Mouse (Mus musculus): ENCODE measurements around the gene Ciapin1. TPM values are rescaled to one million over a fixed set of nuclear protein-coding genes. Genes with fewer than 3 reads are reported as not detected.

Gene Ciapin1
- 33.6 and 34.4 TPM in 2 replicates for polyA plus RNA-seq (2021; fragmentation: Nextera tagmentation)
- long read RNA-seq, experiment 1, full-length matches to known transcripts = 74 of 103 reads
- long read RNA-seq, experiment 1, partial matches to known transcripts = 15 of 103 reads
- long read RNA-seq, experiment 1, other reads (novel, unspliced or antisense) = 14 of 103 reads
- long read RNA-seq, experiment 2, full-length matches to known transcripts = 364 of 400 reads
- long read RNA-seq, experiment 2, partial matches to known transcripts = 14 of 400 reads
- long read RNA-seq, experiment 2, other reads (novel, unspliced or antisense) = 22 of 400 reads

DNA sequence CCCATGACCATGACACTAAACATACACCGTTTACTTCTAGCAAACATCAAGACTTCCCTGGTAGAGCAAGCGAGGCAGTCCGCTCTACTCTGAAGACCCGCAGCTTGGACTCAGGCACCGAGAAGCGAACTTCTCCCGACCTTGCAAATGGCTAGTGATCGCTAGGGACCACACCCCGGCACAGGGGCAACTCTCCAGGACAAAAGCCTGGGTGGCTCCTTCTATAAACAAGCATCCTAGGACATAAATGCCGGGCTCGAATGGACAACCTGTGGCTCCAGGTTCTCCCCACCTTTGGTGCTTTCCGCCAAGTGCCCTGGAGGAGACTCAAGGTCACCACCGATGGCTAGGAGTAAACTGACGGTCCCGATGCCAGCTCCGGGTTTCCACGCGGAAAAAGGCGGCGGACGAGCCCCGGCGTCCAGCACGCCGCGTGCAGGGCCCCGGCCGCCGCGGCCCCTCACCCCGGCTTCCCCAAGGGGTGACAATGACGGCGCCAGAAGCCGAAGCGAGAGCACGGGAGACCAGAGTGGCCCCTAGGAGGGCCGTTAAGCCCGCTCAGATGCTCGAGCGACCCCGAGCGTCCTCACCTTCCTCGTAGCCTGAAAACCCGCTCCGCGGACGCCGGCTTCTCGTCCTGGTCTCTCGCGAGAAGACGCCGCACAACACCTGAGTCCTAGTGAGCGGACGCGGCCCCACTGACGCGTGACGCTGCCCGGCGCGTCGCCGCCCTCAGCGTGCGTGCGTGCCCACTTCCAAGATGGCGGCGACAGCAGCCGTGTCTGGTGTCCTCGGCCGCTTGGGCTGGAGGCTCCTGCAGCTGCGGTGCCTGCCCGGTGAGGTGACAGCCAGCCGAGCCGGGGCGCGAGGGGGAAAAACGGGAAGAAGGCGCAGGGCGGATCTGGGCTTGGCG is at the start of gene Ciapin1, which contains the start of gene Coq9:
Gene Ciapin1 (minus strand): TSS at position 697 of the 913 bp plus-strand sequence.
Gene Coq9 (plus strand): TSS at position 660 of the 913 bp plus-strand sequence.

DNA sequence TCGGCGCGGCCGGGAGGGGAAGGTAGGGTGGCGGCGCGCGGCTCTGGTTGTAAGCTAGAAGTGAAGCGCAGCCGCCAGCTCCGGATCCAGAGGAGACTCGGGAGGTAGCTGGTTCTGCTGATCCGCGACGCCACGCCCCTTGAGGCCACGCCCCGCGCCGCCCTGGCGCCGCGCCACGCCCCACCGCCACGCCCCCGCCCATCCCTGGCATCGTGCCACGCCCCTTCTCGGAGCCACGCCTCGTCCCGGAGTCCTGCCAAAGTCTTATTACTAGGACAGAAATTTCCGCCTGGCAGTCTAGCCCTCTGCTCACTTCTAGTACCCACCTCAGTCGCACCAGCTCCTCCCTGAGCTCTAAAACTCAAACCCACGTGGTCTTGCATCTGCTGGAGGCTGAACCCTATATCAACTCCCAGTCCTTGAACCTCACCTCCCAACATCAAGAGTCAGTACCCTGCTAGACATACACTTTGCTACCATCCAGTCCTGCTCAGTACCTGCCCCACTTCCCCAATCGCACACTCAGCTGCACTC is 38.1 kb upstream of the Ciapin1 start, which contains the start of gene Dok4:
Gene Dok4 (minus strand): TSS at position 134 of the 534 bp plus-strand sequence.

DNA sequence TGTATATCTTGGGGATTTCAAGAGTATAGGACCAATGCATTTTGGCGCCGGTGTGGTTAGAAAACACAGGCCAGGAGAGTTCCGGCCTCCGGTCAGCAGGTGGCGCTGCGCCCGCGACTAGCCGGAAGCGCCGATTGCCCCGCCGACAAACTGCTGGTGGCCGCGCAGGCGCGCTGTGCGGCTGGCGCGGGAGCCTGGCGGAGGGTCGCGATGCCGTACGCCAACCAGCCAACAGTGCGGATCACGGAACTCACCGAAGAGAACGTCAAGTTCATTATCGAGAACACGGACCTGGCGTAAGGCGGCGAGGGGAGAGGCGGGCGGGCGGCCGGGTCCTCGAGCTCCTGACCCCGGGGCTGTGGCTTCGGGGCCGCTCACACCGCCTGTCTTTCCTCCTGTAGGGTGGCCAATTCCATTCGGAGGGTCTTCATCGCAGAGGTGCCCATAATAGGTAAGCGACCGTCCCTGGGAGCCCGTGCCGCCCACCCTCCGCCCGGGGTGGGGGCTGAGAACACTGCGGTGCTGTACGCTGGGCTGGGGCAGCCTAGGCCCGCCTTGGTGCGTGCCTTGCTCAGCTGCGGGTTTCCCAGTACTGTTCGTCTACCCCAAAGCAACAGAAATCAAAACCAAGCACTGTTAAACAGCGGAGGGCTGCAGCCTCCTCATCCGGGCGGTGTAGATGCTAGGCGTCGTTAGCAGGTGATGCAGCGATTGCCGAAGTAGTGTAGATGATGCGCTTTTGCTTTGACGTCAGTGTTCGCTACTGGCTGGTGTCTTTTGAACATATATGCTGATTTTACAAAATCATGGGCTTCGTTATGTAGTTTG is 19.4 kb upstream of the Ciapin1 start, which contains the start of gene Polr2c:
Gene Polr2c (plus strand): TSS at position 105 of the 828 bp plus-strand sequence.

DNA sequence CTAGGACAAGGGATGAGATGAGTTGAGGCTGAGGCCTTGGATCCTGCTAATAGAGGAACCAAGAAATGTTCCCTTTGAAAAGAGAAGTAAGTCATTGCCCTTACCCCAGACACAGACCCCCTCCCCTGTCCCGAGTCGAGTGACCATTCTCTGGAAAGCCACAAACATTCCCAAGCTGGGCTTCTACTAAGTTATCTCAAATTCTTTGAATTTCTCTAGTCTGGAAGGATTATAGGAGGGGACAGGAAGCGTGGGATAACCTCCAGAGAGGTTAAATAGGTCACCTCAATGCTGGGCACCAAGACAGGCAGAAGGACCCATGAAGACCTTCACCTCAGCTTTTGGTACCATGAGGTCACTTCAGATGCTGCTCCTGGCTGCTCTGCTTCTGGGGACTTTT is 28.0 kb downstream of the Ciapin1 start, which contains the start of gene Ccl17:
Gene Ccl17 (plus strand): TSS at position 301 of the 400 bp plus-strand sequence.

DNA sequence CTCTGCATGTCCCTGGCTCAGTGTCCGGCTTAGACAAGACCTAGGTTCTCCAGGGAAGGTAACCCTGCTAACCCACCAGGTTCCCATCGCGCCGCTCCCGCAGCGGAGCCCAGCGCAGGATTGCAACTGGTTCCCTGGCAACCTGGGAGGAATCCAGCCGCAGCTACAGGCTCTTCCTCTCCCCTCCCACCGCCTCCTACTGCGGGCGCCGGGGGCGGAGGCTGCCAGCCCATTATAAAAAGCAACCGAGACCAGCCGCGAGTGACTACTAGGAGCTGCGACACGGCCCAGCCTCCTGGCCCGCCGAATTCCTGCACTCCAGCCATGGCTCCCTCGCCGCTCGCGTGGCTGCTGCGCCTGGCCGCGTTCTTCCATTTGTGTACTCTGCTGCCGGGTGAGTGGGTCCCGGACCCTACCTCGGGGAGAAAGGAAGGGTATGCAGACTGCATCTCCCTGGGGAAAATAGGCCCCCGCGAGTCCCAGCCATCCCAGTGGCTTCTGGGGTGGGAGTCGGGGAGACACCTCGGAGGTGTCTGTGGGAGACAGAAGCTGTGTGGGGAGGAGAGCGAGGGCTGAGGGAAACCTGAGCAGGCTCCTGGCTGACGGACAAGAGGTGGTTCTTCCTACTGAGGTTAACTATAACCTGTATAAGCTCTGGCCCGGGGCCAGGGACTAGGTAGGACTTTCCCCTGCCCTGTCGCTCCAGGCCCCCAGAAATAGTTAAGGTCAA is 66.1 kb downstream of the Ciapin1 start, which contains the start of gene Cx3cl1:
Gene Cx3cl1 (plus strand): TSS at position 69 of the 730 bp plus-strand sequence.

Other genes starting within 250 kb of the Ciapin1 start
- 15.5 and 16.0 TPM in 2 replicates for gene Rspry1, start 236.4 kb downstream of the Ciapin1 start, polyA plus RNA-seq (2021; fragmentation: Nextera tagmentation)
- gene Fam192a, start 236.4 kb downstream of the Ciapin1 start, polyA plus RNA-seq (2021; fragmentation: Nextera tagmentation) = 25.2 and 27.1 TPM in 2 replicates
- gene Arl2bp, start 171.8 kb downstream of the Ciapin1 start, polyA plus RNA-seq (2021; fragmentation: Nextera tagmentation) = 23.3 and 35.6 TPM in 2 replicates
- gene Pllp, start 142.1 kb downstream of the Ciapin1 start, polyA plus RNA-seq (2021; fragmentation: Nextera tagmentation) = 50.3 and 57.9 TPM in 2 replicates
- gene Ccl22, start 92.8 kb downstream of the Ciapin1 start, polyA plus RNA-seq (2021; fragmentation: Nextera tagmentation) = 0.06 and 0.14 TPM in 2 replicates
- gene Cx3cl1, start 66.3 kb downstream of the Ciapin1 start, polyA plus RNA-seq (2021; fragmentation: Nextera tagmentation) = 391 and 504 TPM in 2 replicates
- 1.9 and 2.8 TPM in 2 replicates for gene Ccl17, start 27.9 kb downstream of the Ciapin1 start, polyA plus RNA-seq (2021; fragmentation: Nextera tagmentation)
- gene Coq9, start within 50 bp of the Ciapin1 start, polyA plus RNA-seq (2021; fragmentation: Nextera tagmentation) = 65.1 and 67.2 TPM in 2 replicates
- 155 and 156 TPM in 2 replicates for gene Polr2c, start 19.1 kb upstream of the Ciapin1 start, polyA plus RNA-seq (2021; fragmentation: Nextera tagmentation)
- 6.1 and 7.5 TPM in 2 replicates for gene Dok4, start 38.0 kb upstream of the Ciapin1 start, polyA plus RNA-seq (2021; fragmentation: Nextera tagmentation)
- gene Ccdc102a, start 79.7 kb upstream of the Ciapin1 start, polyA plus RNA-seq (2021; fragmentation: Nextera tagmentation) = 1.6 and 2.5 TPM in 2 replicates
- gene Adgrg5, start 85.3 kb upstream of the Ciapin1 start, polyA plus RNA-seq (2021; fragmentation: Nextera tagmentation) = not detected in 2 replicates
- gene Adgrg1, start 136.4 kb upstream of the Ciapin1 start, polyA plus RNA-seq (2021; fragmentation: Nextera tagmentation) = 34.8 and 50.8 TPM in 2 replicates
- not detected in 2 replicates for gene Adgrg3, start 179.3 kb upstream of the Ciapin1 start, polyA plus RNA-seq (2021; fragmentation: Nextera tagmentation)
- gene Drc7, start 216.7 kb upstream of the Ciapin1 start, polyA plus RNA-seq (2021; fragmentation: Nextera tagmentation) = 0.67 and 5.8 TPM in 2 replicates
- gene Katnb1, start 242.8 kb upstream of the Ciapin1 start, polyA plus RNA-seq (2021; fragmentation: Nextera tagmentation) = 22.7 and 23.8 TPM in 2 replicates

All from layer of hippocampus, adult 6 months (tissue).